Mouse (Mus musculus) lung, embryonic 14.5 days (tissue): Measurements from ENCODE around the gene Coro7. TPM values are rescaled to one million over a fixed set of nuclear protein-coding genes. Genes with fewer than 3 reads are reported as not detected.
A peak's percentile ranks its signal among the peaks of the same experiment; 100 is the strongest.

ENCODE experiments used
- ATAC-seq: fragments of 200-750 bp; cut with Nextera tagmentation; 2 replicates; pipeline ENCODE4 v1.8.0; 2017; ENCODE audit warnings: mild to moderate bottlenecking, moderate TSS enrichment, moderate library complexity; ENCODE audit not compliant: insufficient read depth
- DNase-seq: peaks from one replicate; pipeline ENCODE4 v3.0.0-alpha.2; 2015
- H3K27ac ChIP-seq: fragments of 300-500 bp; sonication (generic); 2 replicates; pipeline ENCODE4 v1.5.1; 2014; ENCODE audit warnings: low read depth, mild to moderate bottlenecking, moderate library complexity
- H3K27me3 ChIP-seq: fragments of 300-500 bp; sonication (generic); 2 replicates; pipeline ENCODE4 v1.6.1; 2014; ENCODE audit warnings: low read length, control low read depth; ENCODE audit not compliant: insufficient read depth
- H3K36me3 ChIP-seq: fragments of 300-500 bp; sonication (generic); 2 replicates; pipeline ENCODE4 v1.6.1; 2014; ENCODE audit warnings: control low read depth; ENCODE audit not compliant: insufficient read depth
- H3K4me1 ChIP-seq: fragments of 300-500 bp; sonication (generic); 2 replicates; pipeline ENCODE4 v1.6.1; 2014; ENCODE audit warnings: antibody characterized with exemption, control low read depth; ENCODE audit not compliant: insufficient read depth
- H3K4me2 ChIP-seq: fragments of 300-500 bp; sonication (generic); 2 replicates; pipeline ENCODE4 v1.6.1; 2014; ENCODE audit warnings: mild to moderate bottlenecking
- H3K4me3 ChIP-seq: fragments of 300-500 bp; sonication (generic); 2 replicates; pipeline ENCODE4 v1.5.1; 2014; ENCODE audit warnings: low read depth, low read length
- H3K9ac ChIP-seq: fragments of 300-500 bp; sonication (generic); 2 replicates; pipeline ENCODE4 v1.6.1; 2014
- H3K9me3 ChIP-seq: fragments of 300-500 bp; sonication (generic); 2 replicates; pipeline ENCODE4 v1.6.1; 2016; ENCODE audit warnings: low read depth, low read length, control low read depth
- CTCF ChIP-seq: IDR thresholded peaks from 2 replicates; pipeline ENCODE4 v1.5.1; 2016; ENCODE audit warnings: antibody characterized with exemption, low read depth
- WGBS: fragments of 180-500 bp; shearing (Covaris S2); extraction: QIAGEN DNeasy Blood & Tissue Kit; methylation state at CpG from one replicate; pipeline ENCODE4 v1.1.7; 2014; 5-methylcytosine and 5-hydroxymethylcytosine counted together
- polyA plus RNA-seq: library from polyadenylated mRNA; unstranded; fragments of >200 nt; fragmentation: Nextera tagmentation; extraction: Ambion mirVana; gene quantifications from 2 replicates; pipeline ENCODE4 v1.2.1, GENCODE M21; 2014

Coro7 gene
- polyA plus RNA-seq, 1 experiment from 2014 or later: 15.1 TPM

DNA sequence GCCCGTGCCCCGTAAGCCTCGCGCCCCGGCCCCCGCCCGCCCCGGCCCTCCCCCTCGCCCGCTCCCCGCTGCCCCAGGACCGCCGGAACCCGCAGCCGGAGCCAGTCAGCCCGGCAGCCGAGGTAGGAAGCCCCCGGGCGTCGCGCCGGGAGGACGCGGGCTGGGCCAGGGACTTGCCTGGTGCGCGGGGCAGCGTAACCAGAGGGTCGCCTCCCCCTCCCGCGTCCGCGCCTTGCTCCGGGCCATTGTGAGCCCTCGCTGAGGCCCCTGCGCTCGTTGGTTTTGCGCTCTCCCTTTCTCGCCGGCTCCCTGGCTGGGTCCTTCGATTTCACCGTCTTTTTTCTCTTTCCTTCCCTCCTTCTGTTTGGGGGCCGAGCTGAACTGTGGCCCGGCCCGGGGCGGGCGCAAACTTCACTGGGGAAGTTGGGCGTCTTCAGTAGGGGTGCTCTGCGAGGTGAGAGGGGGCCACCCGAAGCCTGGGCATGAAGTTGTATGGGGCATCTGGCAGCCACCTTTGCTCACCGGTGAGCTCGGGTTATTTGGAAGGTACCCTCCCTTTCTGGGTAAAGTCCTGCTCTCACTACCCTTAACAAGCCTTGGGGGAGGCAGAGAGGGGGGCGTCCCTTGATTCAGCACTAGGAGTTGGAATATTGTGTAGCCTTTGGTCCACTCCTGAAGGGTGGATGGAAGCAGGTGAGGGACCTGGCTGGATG is 84.6 kb downstream of the Coro7 start:
- H3K36me3 ChIP-seq: peaks cover 5% of the 10 kb centered on the region; the same call in 1 of the 2 replicates
- H3K27me3 ChIP-seq: no peaks in the 10 kb centered on the region
- DNase-seq (peak; percentile 68), ATAC-seq (peak; percentile 52)
- peak overlapping the region; percentile 94 for H3K27ac ChIP-seq
- no peaks in the 10 kb centered on the region for H3K9me3 ChIP-seq
- peak overlapping the region; percentile 83 for H3K4me3 ChIP-seq
- under 1% methylated on average over 47 of the region's 52 CpGs for WGBS
- H3K4me1 ChIP-seq: peaks cover 23% of the 10 kb centered on the region
- H3K9ac ChIP-seq: peak overlapping the region; percentile 86
- TF ChIP-seq CTCF: no peak
- H3K4me2 ChIP-seq: peak overlapping the region; percentile 88

DNA sequence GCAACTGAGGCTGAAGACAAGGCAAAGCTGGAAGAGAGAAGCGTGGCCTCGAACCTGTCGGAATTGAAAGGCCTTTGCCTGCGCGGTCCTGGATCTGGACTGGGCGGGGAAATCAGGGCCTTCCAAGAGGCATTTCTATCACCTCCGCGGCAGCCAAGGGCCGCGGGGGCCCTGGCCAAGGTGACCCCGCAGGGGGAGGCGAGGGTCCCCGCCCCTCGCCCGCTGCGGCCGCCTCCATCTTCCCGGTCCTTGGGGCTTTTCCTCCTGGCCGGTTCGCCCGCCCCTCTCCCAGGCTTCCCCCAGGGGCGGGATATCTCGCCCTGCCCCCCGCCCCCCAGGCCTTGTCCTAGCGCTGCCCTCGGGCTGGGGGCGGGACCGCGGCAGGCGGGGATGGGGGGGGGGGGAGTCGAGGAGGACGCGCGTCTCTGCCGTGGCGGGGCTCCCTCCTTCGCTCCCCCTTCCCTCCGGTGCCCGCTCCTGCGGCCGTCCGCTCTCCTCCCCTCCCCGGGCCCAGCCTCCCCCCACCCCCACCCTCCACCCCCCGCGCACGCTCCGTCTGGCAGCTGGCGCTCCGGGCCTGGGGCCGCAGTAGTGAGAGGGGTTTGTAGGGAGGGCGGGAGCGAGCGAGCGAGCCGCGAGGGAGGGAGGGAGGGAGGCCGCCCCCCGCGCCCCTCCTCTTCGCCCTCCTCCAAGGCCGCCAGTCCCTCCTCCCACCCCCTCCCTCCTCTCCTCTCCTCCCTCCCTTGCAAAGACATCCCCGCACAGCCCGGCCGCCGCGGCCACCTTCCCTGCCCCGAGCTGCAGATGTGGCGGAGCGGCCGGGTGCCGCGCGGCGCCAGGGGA is 85.4 kb downstream of the Coro7 start, which contains the start of gene Glis2:
Gene Glis2, plus strand, starts transcription at position 743 of the 843 bp plus-strand sequence.
- TF ChIP-seq CTCF: no peak
- H3K27ac ChIP-seq: peak within 1 kb of the TSS; percentile 94
- H3K4me2 ChIP-seq: peak within 1 kb of the TSS; percentile 88
- H3K36me3 ChIP-seq: peaks cover 5% of the 10 kb centered on the region; the same call in 1 of the 2 replicates
- 0% methylated on average over 40 of the region's 74 CpGs for WGBS
- H3K9me3 ChIP-seq: no peaks in the 10 kb centered on the region
- peak within 1 kb of the TSS; percentile 86 for H3K9ac ChIP-seq
- peaks cover 22% of the 10 kb centered on the region for H3K4me1 ChIP-seq
- no peaks in the 10 kb centered on the region for H3K27me3 ChIP-seq
- H3K4me3 ChIP-seq: peak within 1 kb of the TSS; percentile 83
- DNase-seq: peak; percentile 88
- ATAC-seq: peak; percentile 87

DNA sequence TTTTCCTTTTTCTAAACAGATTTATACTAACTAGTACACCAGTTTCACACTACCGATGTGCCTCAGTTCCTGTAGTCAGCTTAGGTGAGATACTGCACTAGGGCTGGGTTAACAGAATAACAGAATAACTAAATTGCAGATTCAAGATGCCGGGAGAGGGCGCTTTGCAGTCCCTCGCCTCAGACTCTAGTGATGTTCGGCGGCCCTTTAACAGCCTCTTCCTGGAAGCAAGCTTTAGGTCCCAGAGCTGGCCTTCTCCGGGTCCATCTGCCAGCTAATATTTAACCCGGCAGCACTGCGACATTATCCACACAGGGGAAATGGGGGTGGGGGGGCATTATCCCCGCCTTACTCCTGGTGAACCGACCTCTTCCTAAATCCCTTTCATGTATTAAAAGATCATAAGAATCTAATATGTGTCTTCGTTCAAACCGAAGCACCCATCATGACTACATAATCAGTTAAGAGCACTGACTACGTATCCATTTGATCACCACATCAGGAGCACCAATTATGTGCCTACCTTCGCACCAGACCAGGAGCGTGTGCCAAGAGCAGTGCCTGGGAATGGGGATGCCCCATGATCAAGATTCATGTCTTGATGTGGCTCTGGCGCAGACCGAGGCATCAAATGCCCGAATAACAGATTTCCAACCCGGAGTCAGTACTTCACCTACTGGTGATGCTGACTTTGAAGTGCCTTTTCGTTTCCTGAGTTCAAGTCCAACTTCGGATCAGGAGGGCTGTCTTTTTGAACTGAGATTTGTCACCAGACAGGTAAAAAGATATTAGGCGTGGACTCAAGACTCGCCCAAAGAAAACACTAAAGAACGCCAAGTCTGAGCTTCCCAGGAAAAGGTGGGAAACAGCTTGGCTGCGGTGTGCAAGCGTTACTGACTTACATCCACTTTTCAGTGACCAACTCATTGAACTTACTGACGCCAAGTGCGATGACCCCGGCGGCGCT is 86.4 kb downstream of the Coro7 start:
- H3K4me1 ChIP-seq: peaks cover 16% of the 10 kb centered on the region

DNA sequence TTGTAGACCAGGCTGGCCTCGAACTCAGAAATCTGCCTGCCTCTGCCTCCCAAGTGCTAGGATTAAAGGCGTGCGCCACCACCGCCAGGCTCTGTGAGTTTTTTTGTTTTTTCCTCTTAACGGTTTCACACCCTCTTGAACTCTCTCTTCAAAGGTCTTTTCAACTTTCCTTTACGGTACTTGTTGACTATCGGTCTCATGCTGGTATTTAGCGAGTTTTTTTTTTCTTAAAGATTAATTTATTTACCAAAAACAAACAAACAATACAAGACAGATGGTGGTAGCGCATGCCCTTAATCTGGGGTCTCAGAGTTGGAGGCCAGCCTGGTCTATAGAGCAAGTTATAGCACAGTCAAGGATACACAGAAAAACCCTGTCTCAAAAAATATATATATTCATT is 89.3 kb downstream of the Coro7 start:
- no peaks in the 10 kb centered on the region for H3K27me3 ChIP-seq
- no peak overlapping the region for H3K9ac ChIP-seq
- TF ChIP-seq CTCF: no peak
- H3K4me2 ChIP-seq: no peak overlapping the region
- no peak overlapping the region for H3K4me3 ChIP-seq
- H3K27ac ChIP-seq: no peak overlapping the region
- no peaks in the 10 kb centered on the region for H3K9me3 ChIP-seq
- WGBS: 93% methylated on average over 9 of the region's 9 CpGs
- ATAC-seq: no peak
- DNase-seq: peak; percentile 75
- peaks cover 16% of the 10 kb centered on the region for H3K4me1 ChIP-seq
- peaks cover 5% of the 10 kb centered on the region; the same call in 1 of the 2 replicates for H3K36me3 ChIP-seq

More for the DNA sequence above, 86.4 kb downstream of the Coro7 start:
- Histone ChIP-seq H3K9ac (peak overlapping the region; percentile 86), H3K27ac (peak overlapping the region; percentile 94), H3K36me3 (peaks cover 5% of the 10 kb centered on the region; the same call in 1 of the 2 replicates), H3K27me3 (no peaks in the 10 kb centered on the region), H3K9me3 (no peaks in the 10 kb centered on the region), H3K4me3 (peak overlapping the region; percentile 83), H3K4me2 (peak overlapping the region; percentile 88)
- ATAC-seq (no peak), DNase-seq (peak; percentile 85)
- 11% methylated on average over 32 of the region's 32 CpGs for WGBS
- TF ChIP-seq CTCF: peak; percentile 64

DNA sequence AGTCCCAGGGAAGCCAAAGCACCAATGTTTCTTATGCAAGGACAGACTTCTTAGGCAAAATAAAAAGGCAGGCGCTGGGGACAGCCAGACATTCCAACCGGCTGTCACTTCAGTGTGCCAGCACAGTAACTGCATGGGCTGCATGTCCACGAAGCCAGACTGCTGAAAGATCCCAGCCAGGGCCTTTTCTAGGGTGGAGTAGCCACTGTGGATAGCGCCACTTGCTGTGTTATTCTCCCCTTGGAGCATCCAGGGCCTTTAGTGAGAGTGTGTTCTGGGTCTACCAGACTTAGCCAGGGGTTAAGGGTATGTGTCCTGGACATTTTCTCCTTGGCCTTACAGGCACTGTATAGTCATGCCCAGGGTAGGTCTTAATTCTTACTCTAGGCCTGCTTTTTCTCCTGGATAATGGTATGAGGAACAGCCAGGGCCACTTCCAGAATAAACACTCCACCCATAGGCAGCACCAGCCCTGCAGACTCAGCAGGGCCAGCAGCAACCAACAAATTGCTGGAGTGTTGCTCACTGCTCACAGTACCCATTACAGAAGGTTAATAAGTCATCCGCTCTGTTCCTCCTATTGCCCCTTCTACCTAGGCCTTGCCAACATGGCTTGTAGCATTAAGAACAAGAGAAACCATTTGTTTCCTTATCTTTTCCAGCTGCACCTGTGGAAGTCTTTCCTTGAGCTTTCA is 91.9 kb downstream of the Coro7 start:
- Histone ChIP-seq H3K4me1 (peaks cover 16% of the 10 kb centered on the region), H3K27ac (peak overlapping the region; percentile 87), H3K9me3 (no peaks in the 10 kb centered on the region), H3K9ac (peak overlapping the region; percentile 27), H3K4me2 (peak overlapping the region; percentile 63), H3K4me3 (no peak overlapping the region), H3K27me3 (no peaks in the 10 kb centered on the region), H3K36me3 (peaks cover 5% of the 10 kb centered on the region; the same call in 1 of the 2 replicates)
- DNase-seq (peak; percentile 43), ATAC-seq (no peak)
- WGBS: 53% methylated on average over 5 of the region's 5 CpGs
- TF ChIP-seq CTCF: no peak

DNA sequence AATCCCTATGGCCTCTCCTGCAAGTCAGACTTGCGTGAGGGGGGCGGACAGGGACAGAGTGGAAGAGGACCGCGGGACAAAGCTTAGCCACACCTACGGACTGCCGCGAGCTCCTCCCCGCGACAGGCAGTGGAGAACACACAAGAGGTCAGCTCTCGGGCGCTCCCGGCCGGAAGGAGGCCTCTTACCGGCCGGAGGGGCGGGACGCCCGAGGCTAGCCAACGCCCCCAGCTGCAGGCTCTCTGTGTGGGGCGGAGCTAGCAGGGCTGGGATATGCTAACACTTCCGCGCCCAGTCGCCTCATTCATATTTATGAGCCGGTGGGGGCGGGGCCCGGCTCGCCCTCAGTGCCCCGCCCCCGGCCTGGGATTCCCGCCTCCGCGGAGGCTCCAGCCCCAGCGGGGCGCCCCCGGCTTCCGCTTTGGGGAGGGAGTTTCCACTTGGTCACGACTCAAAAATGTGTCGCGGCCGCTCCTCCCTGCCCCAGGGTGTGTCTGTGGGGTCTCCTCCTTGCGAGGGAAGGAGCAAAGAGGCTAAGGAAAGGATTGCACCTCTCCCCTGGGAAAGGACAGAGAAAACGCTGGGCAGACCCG is 93.0 kb downstream of the Coro7 start:
- Histone ChIP-seq H3K9me3 (no peaks in the 10 kb centered on the region), H3K9ac (peak overlapping the region; percentile 55), H3K27ac (peak overlapping the region; percentile 87), H3K36me3 (peaks cover 5% of the 10 kb centered on the region; the same call in 1 of the 2 replicates), H3K4me3 (peak overlapping the region; percentile 35), H3K4me2 (peak overlapping the region; percentile 63), H3K4me1 (peaks cover 16% of the 10 kb centered on the region), H3K27me3 (no peaks in the 10 kb centered on the region)
- ATAC-seq: peak; percentile 98
- DNase-seq: peak; percentile 99
- TF ChIP-seq CTCF: peak; percentile 10; the same call in 1 of the 2 replicates
- WGBS: under 1% methylated on average over 43 of the region's 43 CpGs
